Mouse (Mus musculus) ES-Bruce4 (cell line): ENCODE results near the gene Uqcc2.

Source experiments
- CTCF ChIP-seq: IDR thresholded peaks from one replicate; pipeline ENCODE4 v1.8.1; 2011; ENCODE audit warnings: low read depth, low read length
- EP300 ChIP-seq: IDR thresholded peaks from 2 replicates; pipeline ENCODE4 v1.6.1; 2011; ENCODE audit warnings: low read depth, low read length; ENCODE audit not compliant: insufficient read depth
- POLR2A ChIP-seq: IDR thresholded peaks from one replicate; pipeline ENCODE4 v1.8.1; 2011; ENCODE audit warnings: low read length; ENCODE audit not compliant: insufficient read depth

GRCm38 (mm10) chr17:27078499-27078898 lies 55.2 kb downstream of the Uqcc2 start:
- TF ChIP-seq POLR2A (no peak), CTCF (no peak), EP300 (0 out of 2 replicates have a peak, but pooled peaks have one; percentile 52)
